Comparison of ENCODE assay signal across 13 mouse cellular contexts in genomic region chr4:128700543-128700942, GRCm38 (mm10). TPM values are rescaled to one million over a fixed set of nuclear protein-coding genes. Genes with fewer than 3 reads are reported as not detected.
DNase-seq lines count a peak whose midpoint lies in the region; ATAC-seq and TF ChIP-seq lines count a peak whose summit lies in the region.
"Had no signal": no experiment of that assay in that cellular context is flagged by ENCODE, and none has a peak within 500 bp of the region (broad histone marks: within the 10 kb centered on the region; RNA-seq: fewer than 3 reads in every experiment).

No protein-coding gene starts in this region.

- TF ChIP-seq EP300 in lung, postnatal 0 days (IDR thresholded peaks at IDR 0.05): no peak

- no peak for DNase-seq in forebrain, postnatal 0 days
- no peak for DNase-seq in lung, postnatal 0 days (ENCODE audit: low spot score)
- no peak for DNase-seq in lung, postnatal 10 days
- DNase-seq in brain, embryonic 14.5 days (ENCODE audit: low read depth): peak; percentile 65
- DNase-seq in midbrain, postnatal 0 days (ENCODE audit: low spot score): peak; percentile 51
- DNase-seq in right cerebral cortex, adult 18-20 months: no peak
- DNase-seq in layer of hippocampus, adult 11-12 months (ENCODE audit: low spot score): no peak
- DNase-seq: cerebellum, adult 11 months; heart, postnatal 36 days; kidney, adult 8-10 months; right cerebral cortex, postnatal 25 days; thymus, postnatal 14 days had no signal

- H3K36me3 ChIP-seq in forebrain, postnatal 0 days (ENCODE audit: insufficient read depth): peaks cover 9% of the 10 kb centered on the region; the same call in 1 of the 2 replicates
- H3K36me3 ChIP-seq in forebrain, embryonic 12.5 days (replicated peaks): no peaks in the 10 kb centered on the region
- H3K36me3 ChIP-seq in lung, postnatal 0 days (ENCODE audit: insufficient read depth, low read length): no peaks in the 10 kb centered on the region
- peaks cover 4% of the 10 kb centered on the region; the same call in 1 of the 2 replicates for H3K36me3 ChIP-seq in midbrain, postnatal 0 days (ENCODE audit: insufficient read depth, low read length)

- no peaks in the 10 kb centered on the region for H3K27me3 ChIP-seq in forebrain, postnatal 0 days (ENCODE audit: insufficient read depth, low read length)
- H3K27me3 ChIP-seq in forebrain, embryonic 12.5 days: no peaks in the 10 kb centered on the region
- no peaks in the 10 kb centered on the region for H3K27me3 ChIP-seq in lung, postnatal 0 days (replicated peaks; ENCODE audit: insufficient read depth, low read length)
- no peaks in the 10 kb centered on the region for H3K27me3 ChIP-seq in midbrain, postnatal 0 days (ENCODE audit: insufficient read depth, low read length)

- peak; percentile 60 for TF ChIP-seq CTCF in forebrain, postnatal 0 days (IDR thresholded peaks at IDR 0.05; ENCODE audit: low read depth)
- peak; percentile 43 for TF ChIP-seq CTCF in lung, postnatal 0 days (IDR thresholded peaks at IDR 0.05)
- TF ChIP-seq CTCF in brain, embryonic 14.5 days (IDR thresholded peaks at IDR 0.05; ENCODE audit: borderline replicate concordance, extremely low read depth, insufficient read depth, insufficient read length): peak; percentile 29; the same call in 1 of the 2 replicates
- peak; percentile 64 for TF ChIP-seq CTCF in midbrain, postnatal 0 days (IDR thresholded peaks at IDR 0.05)

- H3K27ac ChIP-seq in forebrain, postnatal 0 days (ENCODE audit: low read depth, low read length): no peak overlapping the region
- no peak overlapping the region for H3K27ac ChIP-seq in forebrain, embryonic 12.5 days
- H3K27ac ChIP-seq in lung, postnatal 0 days (ENCODE audit: low read length): no peak overlapping the region
- H3K27ac ChIP-seq in midbrain, postnatal 0 days (ENCODE audit: low read depth, low read length): no peak overlapping the region

- peaks cover 8% of the 10 kb centered on the region; the same call in 1 of the 2 replicates for H3K4me1 ChIP-seq in forebrain, postnatal 0 days (ENCODE audit: insufficient read depth)
- peaks cover 14% of the 10 kb centered on the region for H3K4me1 ChIP-seq in forebrain, embryonic 12.5 days
- no peaks in the 10 kb centered on the region for H3K4me1 ChIP-seq in lung, postnatal 0 days (ENCODE audit: insufficient read depth, low read depth, low read length)
- H3K4me1 ChIP-seq in midbrain, postnatal 0 days (ENCODE audit: insufficient read depth, low read length): peaks cover 8% of the 10 kb centered on the region; the same call in 1 of the 2 replicates

- peak; percentile 46; the same call in 1 of the 2 replicates for ATAC-seq in forebrain, postnatal 0 days
- ATAC-seq in forebrain, embryonic 12.5 days (ENCODE audit: low FRiP score): no peak; the same call in 1 of the 2 replicates
- ATAC-seq in lung, postnatal 0 days: no peak
- ATAC-seq in midbrain, postnatal 0 days (ENCODE audit: low FRiP score): no peak

- no peak overlapping the region for H3K4me2 ChIP-seq in forebrain, postnatal 0 days (ENCODE audit: low read depth)
- H3K4me2 ChIP-seq in forebrain, embryonic 12.5 days: no peak overlapping the region
- no peak overlapping the region for H3K4me2 ChIP-seq in lung, postnatal 0 days (replicated peaks; ENCODE audit: low read depth, low read length)
- no peak overlapping the region for H3K4me2 ChIP-seq in midbrain, postnatal 0 days (ENCODE audit: low read depth, low read length, poor library complexity, severe bottlenecking)

- no peaks in the 10 kb centered on the region for H3K9me3 ChIP-seq in forebrain, postnatal 0 days (ENCODE audit: low read length)
- no peaks in the 10 kb centered on the region for H3K9me3 ChIP-seq in forebrain, embryonic 12.5 days
- no peaks in the 10 kb centered on the region for H3K9me3 ChIP-seq in lung, postnatal 0 days (ENCODE audit: low read length)
- H3K9me3 ChIP-seq in midbrain, postnatal 0 days (ENCODE audit: low read length): no peaks in the 10 kb centered on the region

- WGBS in forebrain, postnatal 0 days: 59% methylated on average over 2 of the region's 2 CpGs
- 60% methylated on average over 2 of the region's 2 CpGs for WGBS in forebrain, embryonic 12.5 days
- WGBS in lung, postnatal 0 days: 59% methylated on average over 2 of the region's 2 CpGs
- WGBS in midbrain, postnatal 0 days: 65% methylated on average over 2 of the region's 2 CpGs

- H3K4me3 ChIP-seq in forebrain, postnatal 0 days (ENCODE audit: low read depth, low read length): no peak overlapping the region
- H3K4me3 ChIP-seq in forebrain, embryonic 12.5 days (replicated peaks): no peak overlapping the region
- no peak overlapping the region for H3K4me3 ChIP-seq in lung, postnatal 0 days (ENCODE audit: low read depth, low read length)
- H3K4me3 ChIP-seq in midbrain, postnatal 0 days (ENCODE audit: low read depth, low read length): no peak overlapping the region

- TF ChIP-seq POLR2A in brain, embryonic 14.5 days (IDR thresholded peaks at IDR 0.05; ENCODE audit: borderline replicate concordance, extremely low read depth, insufficient read depth, insufficient read length, poor library complexity, severe bottlenecking): no peak

- no peak overlapping the region for H3K9ac ChIP-seq in forebrain, postnatal 0 days
- H3K9ac ChIP-seq in forebrain, embryonic 12.5 days: no peak overlapping the region
- no peak overlapping the region for H3K9ac ChIP-seq in lung, postnatal 0 days (replicated peaks; ENCODE audit: low read depth)
- no peak overlapping the region for H3K9ac ChIP-seq in midbrain, postnatal 0 days (replicated peaks; ENCODE audit: low read length, poor library complexity, severe bottlenecking)

RNA-seq across cellular contexts. Expression of gene Phc2, which starts 46.0 kb away (rescaled TPM):
- 78.3 and 93.2 TPM in 2 replicates for total RNA-seq in forebrain, postnatal 0 days (2014; rRNA removed)
- polyA plus RNA-seq in forebrain, postnatal 0 days (2015; fragmentation: Nextera tagmentation; extraction: Ambion mirVana): 52.4 and 56.3 TPM in 2 replicates
- polyA plus RNA-seq in forebrain, embryonic 12.5 days (2016; fragmentation: Nextera tagmentation; extraction: Ambion mirVana): 56.1 and 148 TPM in 2 replicates
- 53.6 and 56.3 TPM in 2 replicates for polyA plus RNA-seq in lung, postnatal 0 days (2015; fragmentation: Nextera tagmentation; extraction: Ambion mirVana)
- polyA plus RNA-seq in brain, embryonic 14.5 days (2012; rRNA removed): 193 and 196 TPM in 2 replicates
- 64.3 and 66.1 TPM in 2 replicates for total RNA-seq in midbrain, postnatal 0 days (2014; rRNA removed)
- polyA plus RNA-seq in midbrain, postnatal 0 days (2015; fragmentation: Nextera tagmentation; extraction: Ambion mirVana): 31.4 and 34.8 TPM in 2 replicates

RNA-seq across cellular contexts. Expression of gene A3galt2, which starts 54.6 kb away (rescaled TPM):
- total RNA-seq in forebrain, postnatal 0 days (2014; rRNA removed): 0.52 and 0.92 TPM in 2 replicates
- 0.05 and 0.16 TPM in 2 replicates for polyA plus RNA-seq in forebrain, postnatal 0 days (2015; fragmentation: Nextera tagmentation; extraction: Ambion mirVana)
- polyA plus RNA-seq in forebrain, embryonic 12.5 days (2016; fragmentation: Nextera tagmentation; extraction: Ambion mirVana): 0.38 and 0.57 TPM in 2 replicates
- polyA plus RNA-seq in lung, postnatal 0 days (2015; fragmentation: Nextera tagmentation; extraction: Ambion mirVana): 0.04 and 0.08 TPM in 2 replicates
- polyA plus RNA-seq in brain, embryonic 14.5 days (2012; rRNA removed): 4.6 and 5.0 TPM in 2 replicates
- 0.19 and 0.38 TPM in 2 replicates for total RNA-seq in midbrain, postnatal 0 days (2014; rRNA removed)
- polyA plus RNA-seq in midbrain, postnatal 0 days (2015; fragmentation: Nextera tagmentation; extraction: Ambion mirVana): 0.05 TPM in 1 of 2 replicates, not detected in the other

Comparison
In these comparisons a context has a peak if more than half of its experiments do, and no peak if none do; other contexts are left out.
1. DNase-seq: peak in brain, embryonic 14.5 days (single experiment) and midbrain, postnatal 0 days (single experiment); none in forebrain, postnatal 0 days (single experiment), lung, postnatal 0 days (single experiment), lung, postnatal 10 days (single experiment), right cerebral cortex, adult 18-20 months (single experiment) and layer of hippocampus, adult 11-12 months (single experiment).
2. Peak in every context shown above with its lines, with median percentiles within 50 percentile points of each other: CTCF ChIP-seq.